Mouse (Mus musculus): ENCODE measurements around the gene Olfr172.

Olfr172 gene

GRCm38 (mm10) chr16:58763076-58763475, at the start of gene Olfr172:
TSS of gene Olfr172 (minus strand) at chr16:58763176.
- no peak for DNase-seq

GRCm38 (mm10) chr16:58800168-58800567, 37.2 kb upstream of the Olfr172 start, which contains the start of gene Olfr173:
TSS of gene Olfr173 (minus strand) at chr16:58800268.
- no peak for DNase-seq

GRCm38 (mm10) chr16:58756191-58756590, 6.8 kb downstream of the Olfr172 start:
- no peak for DNase-seq

- no peak for DNase-seq
Measured at GRCm38 (mm10) chr16:58751314-58751713, 11.7 kb downstream of the Olfr172 start.

- no peak for DNase-seq
Measured at GRCm38 (mm10) chr16:58746715-58747114, 16.3 kb downstream of the Olfr172 start.

- no peak for DNase-seq
Measured at GRCm38 (mm10) chr16:58740751-58741150, 22.2 kb downstream of the Olfr172 start.

- DNase-seq: no peak
Measured at GRCm38 (mm10) chr16:58738800-58739199, 24.2 kb downstream of the Olfr172 start.

- no peak for DNase-seq
Measured at GRCm38 (mm10) chr16:58738205-58738604, 24.8 kb downstream of the Olfr172 start.

- no peak for DNase-seq
Measured at GRCm38 (mm10) chr16:58728176-58728671, 34.8 kb downstream of the Olfr172 start.

- peak; percentile 94 to 96 for DNase-seq
Measured at GRCm38 (mm10) chr16:58727477-58728131, 35.4 kb downstream of the Olfr172 start, which contains the start of gene Cldnd1. TSS of gene Cldnd1 (plus strand) at chr16:58727910.

GRCm38 (mm10) chr16:58726680-58727476, 36.1 kb downstream of the Olfr172 start:
- no peak for DNase-seq

- no peak for DNase-seq
Measured at GRCm38 (mm10) chr16:58722292-58722691, 40.7 kb downstream of the Olfr172 start.

- no peak for DNase-seq
Measured at GRCm38 (mm10) chr16:58718666-58719120, 44.3 kb downstream of the Olfr172 start, which contains the start of gene Gpr15. TSS of gene Gpr15 (minus strand) at chr16:58719070.

GRCm38 (mm10) chr16:58715018-58715417, 48.0 kb downstream of the Olfr172 start:
- no peak for DNase-seq

- no peak for DNase-seq
Measured at GRCm38 (mm10) chr16:58713128-58713527, 49.8 kb downstream of the Olfr172 start.

- DNase-seq: no peak
Measured at GRCm38 (mm10) chr16:58712221-58712620, 50.8 kb downstream of the Olfr172 start.

Data from kidney, postnatal 4 days (tissue).